Mouse (Mus musculus) hindbrain, embryonic 10.5 days (tissue): ENCODE results near the gene Zfp626. TPM values are rescaled to one million over a fixed set of nuclear protein-coding genes. Genes with fewer than 3 reads are reported as not detected.
"Not testable (repeated sequence)": the region's sequence is repeated elsewhere in the genome, so short reads cannot be mapped to it uniquely, and the experiment has no call there.

Experiments used
- DNase-seq: peaks from one replicate; pipeline ENCODE4 v3.0.0-alpha.2; 2017; ENCODE audit warnings: low spot score
- H3K27ac ChIP-seq: fragments of 300-500 bp; sonication (generic); 2 replicates; pipeline ENCODE4 v1.5.1; 2016; ENCODE audit warnings: mild to moderate bottlenecking, moderate library complexity
- H3K27me3 ChIP-seq: fragments of 300-500 bp; sonication (generic); 2 replicates; pipeline ENCODE4 v1.6.1; 2016; ENCODE audit warnings: mild to moderate bottlenecking; ENCODE audit not compliant: poor library complexity, insufficient read depth, severe bottlenecking
- H3K36me3 ChIP-seq: fragments of 300-500 bp; sonication (generic); 2 replicates; pipeline ENCODE4 v1.6.1; 2016; ENCODE audit warnings: mild to moderate bottlenecking, moderate library complexity
- H3K4me1 ChIP-seq: fragments of 300-500 bp; sonication (generic); replicated peaks from 2 replicates; pipeline ENCODE4 v1.6.1; 2016; ENCODE audit warnings: mild to moderate bottlenecking
- H3K4me3 ChIP-seq: fragments of 300-500 bp; sonication (generic); 2 replicates; pipeline ENCODE4 v1.5.1; 2016; ENCODE audit warnings: mild to moderate bottlenecking, moderate library complexity
- H3K9me3 ChIP-seq: fragments of 300-500 bp; sonication (generic); 2 replicates; pipeline ENCODE4 v1.6.1; 2016; ENCODE audit warnings: mild to moderate bottlenecking, moderate library complexity
- WGBS: fragments of 180-500 bp; shearing (Covaris S2); methylation state at CpG from one replicate; pipeline ENCODE4 v1.1.7; 2016; 5-methylcytosine and 5-hydroxymethylcytosine counted together
- polyA plus RNA-seq: library from polyadenylated mRNA; unstranded; fragments of >200 nt; fragmentation: Nextera tagmentation; extraction: Ambion mirVana; gene quantifications from 2 replicates; pipeline ENCODE4 v1.2.1, GENCODE M21; 2016

Zfp626 gene
- 1.9 and 2.0 TPM in 2 replicates for polyA plus RNA-seq

- Histone ChIP-seq H3K36me3 (peaks cover 46% of the 10 kb centered on the region), H3K4me1 (peaks cover 12% of the 10 kb centered on the region)
- H3K27me3 ChIP-seq, H3K9me3 ChIP-seq, DNase-seq, H3K27ac ChIP-seq, H3K4me3 ChIP-seq: not testable (repeated sequence)
- 95% methylated on average over 3 of the region's 3 CpGs for WGBS
These were observed at the start of gene Zfp626 for GRCm38 (mm10) chr7:27806896-27807295. TSS of gene Zfp626 (plus strand) at chr7:27807196.

- Histone ChIP-seq H3K27ac (peak overlapping the region; percentile 70; the same call in 1 of the 2 replicates), H3K36me3 (no peaks in the 10 kb centered on the region), H3K4me1 (peaks cover 5% of the 10 kb centered on the region), H3K4me3 (peak overlapping the region; percentile 44), H3K9me3 (no peaks in the 10 kb centered on the region), H3K27me3 (peaks cover 5% of the 10 kb centered on the region; the same call in 1 of the 2 replicates)
- 13% methylated on average over 17 of the region's 17 CpGs for WGBS
- DNase-seq = peak; percentile 17
These were observed 41.7 kb upstream of the Zfp626 start for GRCm38 (mm10) chr7:27765176-27765886.

- Histone ChIP-seq H3K27me3 (no peaks in the 10 kb centered on the region), H3K36me3 (no peaks in the 10 kb centered on the region), H3K4me3 (no peak overlapping the region), H3K4me1 (peaks cover 3% of the 10 kb centered on the region), H3K9me3 (peaks cover 41% of the 10 kb centered on the region), H3K27ac (no peak overlapping the region)
- DNase-seq = no peak
- WGBS = 87% methylated on average over 5 of the region's 5 CpGs
These were observed 17.7 kb upstream of the Zfp626 start for GRCm38 (mm10) chr7:27789306-27789705.

DNA sequence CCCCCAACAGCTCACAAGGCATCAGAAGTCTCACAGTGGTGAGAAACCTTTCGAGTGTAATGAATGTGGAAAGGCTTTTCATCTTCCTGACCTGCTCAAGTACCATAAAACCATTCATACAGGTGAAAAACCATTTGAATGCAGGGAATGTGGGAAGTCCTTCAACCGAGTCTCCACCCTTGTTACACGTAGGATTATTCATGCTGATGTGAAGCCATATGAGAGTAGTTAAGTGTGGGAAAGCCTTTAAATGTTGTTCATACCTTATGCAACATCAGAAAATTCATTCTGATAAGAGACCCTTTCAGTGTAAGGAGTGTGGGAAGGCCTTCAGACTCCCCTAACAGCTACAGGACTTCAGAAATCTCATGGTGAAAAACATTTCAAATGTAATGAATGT is 13.1 kb upstream of the Zfp626 start:
- H3K36me3 ChIP-seq, DNase-seq, H3K27me3 ChIP-seq, H3K4me3 ChIP-seq: not testable (repeated sequence)
- H3K9me3 ChIP-seq = peaks cover 23% of the 10 kb centered on the region
- H3K27ac ChIP-seq = peak overlapping the region; percentile 70; the same call in 1 of the 2 replicates
- H3K4me1 ChIP-seq = peaks cover 34% of the 10 kb centered on the region
- 81% methylated on average over 3 of the region's 3 CpGs for WGBS

DNA sequence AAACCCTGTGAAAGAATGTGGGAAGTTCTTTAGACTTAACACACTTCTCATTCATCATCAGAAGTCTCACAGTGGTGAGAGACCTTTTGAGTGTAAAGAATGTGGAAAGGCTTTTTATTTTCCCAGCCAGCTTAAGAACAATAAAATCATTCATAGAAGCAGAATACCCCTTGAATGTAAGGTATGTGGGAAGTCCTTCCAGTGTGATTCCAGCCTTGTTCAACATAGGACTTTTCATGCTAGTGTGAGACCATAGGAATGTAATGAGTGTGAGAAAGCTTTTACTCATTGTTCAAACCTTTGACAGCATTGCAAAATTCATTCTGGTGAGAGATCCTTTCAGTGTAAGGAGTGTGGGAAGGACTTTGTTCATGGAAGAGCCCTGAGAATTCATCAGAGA is 12.4 kb upstream of the Zfp626 start:
- DNase-seq = no peak
- Histone ChIP-seq H3K27me3 (no peaks in the 10 kb centered on the region), H3K36me3 (0 out of 2 replicates have a peak, but pooled peaks cover 3% of the 10 kb centered on the region), H3K4me3 (no peak overlapping the region), H3K27ac (peak overlapping the region; percentile 75; the same call in 1 of the 2 replicates), H3K4me1 (peaks cover 40% of the 10 kb centered on the region), H3K9me3 (peaks cover 19% of the 10 kb centered on the region)

DNA sequence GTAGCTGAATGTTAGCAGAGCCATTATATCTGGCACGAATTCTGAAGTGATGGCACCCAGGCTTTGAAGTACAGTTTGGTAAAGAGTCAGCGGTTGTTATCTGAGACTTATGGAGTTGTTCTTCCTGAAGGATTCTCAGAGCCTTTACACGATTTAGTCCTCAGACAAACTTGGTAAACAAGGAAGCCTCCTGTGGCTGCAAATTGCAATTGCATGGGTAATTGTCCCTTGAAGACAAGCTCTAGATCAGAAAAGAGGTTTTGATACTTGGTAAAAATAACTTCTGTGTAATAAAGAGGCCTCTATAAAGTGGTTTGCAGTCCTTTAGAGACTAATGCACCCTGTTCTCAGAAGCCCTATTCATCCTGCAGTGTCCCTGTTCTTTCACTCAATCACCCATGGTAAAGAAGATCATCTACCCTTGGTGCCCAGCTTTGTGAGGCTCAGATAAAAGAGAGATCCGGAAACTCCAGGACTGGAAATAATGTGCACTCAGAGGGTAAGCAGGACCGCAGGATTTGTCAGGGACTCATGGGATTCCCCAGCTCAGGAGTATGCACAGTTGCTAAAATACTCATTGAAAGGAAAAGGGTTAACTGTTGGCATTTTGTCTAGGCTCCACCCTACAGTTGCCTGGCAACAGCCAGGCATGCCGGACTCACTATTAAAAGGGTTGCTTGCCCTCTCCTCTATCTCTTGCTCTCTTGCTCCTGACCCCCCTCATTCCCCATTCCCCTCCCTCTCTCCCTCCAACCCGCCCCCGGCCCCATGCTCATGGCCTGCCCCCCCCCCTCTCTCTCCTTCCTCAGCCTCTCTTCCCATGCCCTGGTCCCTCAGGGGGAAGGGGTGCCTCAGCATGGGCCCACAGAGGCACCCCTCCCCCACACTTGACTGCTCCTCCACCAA is 8.8 kb upstream of the Zfp626 start:
- no peaks in the 10 kb centered on the region for H3K27me3 ChIP-seq
- H3K4me1 ChIP-seq = peaks cover 50% of the 10 kb centered on the region
- WGBS = 26% methylated on average over 8 of the region's 8 CpGs
- peak; percentile 80 for DNase-seq
- peaks cover 10% of the 10 kb centered on the region; the same call in 1 of the 2 replicates for H3K9me3 ChIP-seq
- H3K36me3 ChIP-seq = 0 out of 2 replicates have a peak, but pooled peaks cover 3% of the 10 kb centered on the region
- H3K4me3 ChIP-seq = peak overlapping the region; percentile 31; the same call in 1 of the 2 replicates
- peak overlapping the region; percentile 85 for H3K27ac ChIP-seq

DNA sequence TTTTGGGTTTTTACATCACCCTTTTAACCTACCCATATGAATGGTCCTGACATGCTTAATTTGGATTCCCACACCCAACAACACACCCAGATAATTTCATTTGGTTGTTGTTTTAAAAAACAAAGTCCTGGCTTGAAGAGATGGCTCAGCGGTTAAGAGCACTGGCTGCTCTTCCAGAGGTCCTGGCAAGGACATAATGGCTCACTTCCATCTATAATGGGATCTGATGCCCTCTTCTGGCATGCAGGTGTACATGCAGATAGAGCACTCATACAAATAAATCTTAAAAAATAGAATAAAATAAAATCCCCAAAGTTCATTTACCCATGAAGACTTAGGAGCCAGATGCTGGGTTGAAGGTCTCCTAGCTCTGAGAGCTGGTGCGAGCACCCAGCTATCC is 5.9 kb upstream of the Zfp626 start:
- H3K4me3 ChIP-seq = no peak overlapping the region
- H3K27ac ChIP-seq = 0 out of 2 replicates have a peak overlapping the region, but pooled peaks have one; percentile 85
- H3K36me3 ChIP-seq = peaks cover 3% of the 10 kb centered on the region; the same call in 1 of the 2 replicates
- 54% methylated on average over 2 of the region's 2 CpGs for WGBS
- peaks cover 40% of the 10 kb centered on the region for H3K4me1 ChIP-seq
- H3K27me3 ChIP-seq = no peaks in the 10 kb centered on the region
- peaks cover 10% of the 10 kb centered on the region; the same call in 1 of the 2 replicates for H3K9me3 ChIP-seq
- no peak for DNase-seq

DNA sequence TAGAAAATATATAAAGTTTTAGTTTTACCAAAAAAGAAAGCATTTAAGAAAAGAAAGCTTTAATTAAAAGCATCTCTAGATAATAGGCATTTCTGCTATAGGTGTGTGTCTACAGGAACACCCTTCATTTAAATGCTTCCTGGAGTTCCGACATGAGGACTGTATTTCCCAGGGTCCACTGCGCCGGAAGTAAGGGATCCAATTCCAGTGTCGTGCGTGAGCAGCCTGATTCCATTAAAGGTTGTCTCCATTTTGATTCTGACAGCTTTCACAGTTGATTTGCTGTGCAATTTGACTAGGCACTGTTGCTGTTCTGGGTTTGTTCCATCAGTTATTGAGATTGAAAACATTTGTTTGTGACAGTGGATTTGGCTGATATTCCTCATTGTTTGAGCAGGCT is 4.0 kb upstream of the Zfp626 start:
- WGBS = 71% methylated on average over 5 of the region's 5 CpGs

GRCm38 (mm10) chr7:27804297-27805030 is 2.5 kb upstream of the Zfp626 start:
- Histone ChIP-seq H3K27me3 (no peaks in the 10 kb centered on the region), H3K36me3 (peaks cover 23% of the 10 kb centered on the region), H3K4me3 (peak overlapping the region; percentile 65), H3K27ac (peak overlapping the region; percentile 86), H3K9me3 (no peaks in the 10 kb centered on the region), H3K4me1 (peaks cover 22% of the 10 kb centered on the region)
- WGBS = under 1% methylated on average over 25 of the region's 25 CpGs
- DNase-seq = peak; percentile 81

More for the DNA sequence above, 4.0 kb upstream of the Zfp626 start:
- Histone ChIP-seq H3K4me3 (no peak overlapping the region), H3K9me3 (no peaks in the 10 kb centered on the region), H3K4me1 (peaks cover 37% of the 10 kb centered on the region), H3K27ac (no peak overlapping the region), H3K36me3 (peaks cover 8% of the 10 kb centered on the region), H3K27me3 (no peaks in the 10 kb centered on the region)
- DNase-seq = no peak

DNA sequence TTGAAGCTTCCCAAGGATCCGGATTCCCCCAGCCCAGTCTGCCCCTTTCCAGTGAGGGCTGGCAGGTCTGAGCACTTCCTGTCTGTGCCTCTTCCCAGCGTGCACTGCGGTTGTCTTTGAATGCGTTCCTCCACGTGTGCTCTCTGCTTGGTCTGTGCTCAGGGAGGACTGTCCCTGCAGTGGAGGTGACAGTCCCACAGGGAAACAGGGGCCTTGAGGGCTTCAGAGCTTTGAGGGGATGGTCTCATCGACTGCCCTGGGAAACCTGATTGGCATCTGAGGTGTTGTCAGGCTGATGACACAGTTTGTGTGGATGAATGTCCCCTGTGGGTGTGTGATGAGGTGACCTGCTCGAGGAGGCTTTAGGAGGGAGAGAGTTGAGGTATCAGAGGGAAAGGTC is 309 bp downstream of the Zfp626 start:
- H3K36me3 ChIP-seq = peaks cover 50% of the 10 kb centered on the region
- not testable (repeated sequence) for H3K27ac ChIP-seq, H3K4me3 ChIP-seq, H3K27me3 ChIP-seq, H3K9me3 ChIP-seq, DNase-seq
- 87% methylated on average over 7 of the region's 7 CpGs for WGBS
- peaks cover 12% of the 10 kb centered on the region for H3K4me1 ChIP-seq

- no peaks in the 10 kb centered on the region for H3K27me3 ChIP-seq
- H3K27ac ChIP-seq = no peak overlapping the region
- 95% methylated on average over 7 of the region's 7 CpGs for WGBS
- no peaks in the 10 kb centered on the region for H3K4me1 ChIP-seq
- peaks cover 87% of the 10 kb centered on the region for H3K36me3 ChIP-seq
- no peak for DNase-seq
- H3K9me3 ChIP-seq = no peaks in the 10 kb centered on the region
- no peak overlapping the region for H3K4me3 ChIP-seq
These were observed 11.6 kb downstream of the Zfp626 start for GRCm38 (mm10) chr7:27818526-27819110.

DNA sequence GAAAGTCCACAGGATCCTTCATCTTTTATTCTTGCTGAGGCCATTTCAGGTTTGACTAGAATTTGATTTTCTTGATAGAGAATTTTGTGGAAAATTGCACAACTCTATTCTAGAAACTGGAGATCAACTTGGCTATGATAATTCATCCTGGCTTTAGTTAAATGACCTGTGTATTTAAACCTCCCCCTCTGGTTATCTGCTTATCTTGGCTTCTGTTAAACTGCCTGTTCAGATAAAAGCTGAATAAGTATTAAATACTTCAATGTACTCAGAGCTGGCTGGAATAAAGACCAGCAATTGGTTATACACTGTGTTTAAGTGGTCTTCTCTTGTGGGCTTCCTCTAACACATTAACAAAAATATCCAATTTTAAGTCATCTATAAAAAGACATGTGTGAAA is 15.6 kb downstream of the Zfp626 start:
- no peaks in the 10 kb centered on the region for H3K4me1 ChIP-seq
- peaks cover 21% of the 10 kb centered on the region; the same call in 1 of the 2 replicates for H3K9me3 ChIP-seq
- DNase-seq = no peak
- no peak overlapping the region for H3K27ac ChIP-seq
- H3K36me3 ChIP-seq = peaks cover 55% of the 10 kb centered on the region
- no peak overlapping the region for H3K4me3 ChIP-seq
- H3K27me3 ChIP-seq = no peaks in the 10 kb centered on the region
